Mouse (Mus musculus) embryo, embryonic 11.5 days (tissue): ENCODE data around the gene Mcm3ap.

Experiments
- DNase-seq: peaks from one replicate; pipeline ENCODE4 v3.0.0-alpha.2; 2012; ENCODE audit warnings: low read depth, low spot score

The Mcm3ap gene

GRCm38 (mm10) chr10:76468203-76469162 is at the start of gene Mcm3ap, which contains the start of gene Ybey:
Gene Mcm3ap (plus strand): TSS chr10:76468927.
Gene Ybey (minus strand): TSS chr10:76469114.
- peak; percentile 81 for DNase-seq

- DNase-seq = no peak
Observed at GRCm38 (mm10) chr10:76425674-76426073, 43.1 kb upstream of the Mcm3ap start.

- no peak for DNase-seq
Observed at GRCm38 (mm10) chr10:76433925-76434324, 34.8 kb upstream of the Mcm3ap start.

- DNase-seq = no peak
Observed at GRCm38 (mm10) chr10:76439107-76439890, 29.4 kb upstream of the Mcm3ap start.

- DNase-seq = no peak
Observed at GRCm38 (mm10) chr10:76440281-76440680, 28.4 kb upstream of the Mcm3ap start, which contains the start of gene AC141477.1. Gene AC141477.1 (minus strand): TSS chr10:76440444.

GRCm38 (mm10) chr10:76442178-76443088 is 26.3 kb upstream of the Mcm3ap start, which contains the start of gene Pcnt:
Gene Pcnt (minus strand): TSS chr10:76442786.
- DNase-seq = peak; percentile 97

GRCm38 (mm10) chr10:76445996-76446681 is 22.6 kb upstream of the Mcm3ap start:
- no peak for DNase-seq

GRCm38 (mm10) chr10:76447406-76448229 is 21.1 kb upstream of the Mcm3ap start:
- no peak for DNase-seq

GRCm38 (mm10) chr10:76448851-76449250 is 19.9 kb upstream of the Mcm3ap start, which contains the start of gene 2610028H24Rik:
Gene 2610028H24Rik (plus strand): TSS chr10:76449081.
- no peak for DNase-seq

GRCm38 (mm10) chr10:76455289-76455688 is 13.4 kb upstream of the Mcm3ap start:
- no peak for DNase-seq

GRCm38 (mm10) chr10:76461255-76461654 is 7.5 kb upstream of the Mcm3ap start:
- no peak for DNase-seq

- DNase-seq = no peak
Observed at GRCm38 (mm10) chr10:76462312-76462711, 6.4 kb upstream of the Mcm3ap start.

- no peak for DNase-seq
Observed at GRCm38 (mm10) chr10:76462721-76463120, 6.0 kb upstream of the Mcm3ap start.

- DNase-seq = no peak
Observed at GRCm38 (mm10) chr10:76473759-76474158, 5.0 kb downstream of the Mcm3ap start.

- DNase-seq = no peak
Observed at GRCm38 (mm10) chr10:76480851-76481250, 12.1 kb downstream of the Mcm3ap start.

- DNase-seq = no peak
Observed at GRCm38 (mm10) chr10:76481480-76481879, 12.8 kb downstream of the Mcm3ap start.

GRCm38 (mm10) chr10:76486302-76486701 is 17.6 kb downstream of the Mcm3ap start:
- no peak for DNase-seq

GRCm38 (mm10) chr10:76488265-76488664 is 19.5 kb downstream of the Mcm3ap start:
- DNase-seq = no peak

GRCm38 (mm10) chr10:76489205-76489604 is 20.5 kb downstream of the Mcm3ap start:
- no peak for DNase-seq
